Mouse (Mus musculus): ENCODE measurements at regions not wholly inside any gene's neighbourhood (a gene's known extent, or its start where the extent isn't known, plus 50 kb on each side); places are given as distances from the start of the nearest gene placed in this dataset.
A peak's percentile ranks its signal among the peaks of the same experiment; 100 is the strongest.

DNA sequence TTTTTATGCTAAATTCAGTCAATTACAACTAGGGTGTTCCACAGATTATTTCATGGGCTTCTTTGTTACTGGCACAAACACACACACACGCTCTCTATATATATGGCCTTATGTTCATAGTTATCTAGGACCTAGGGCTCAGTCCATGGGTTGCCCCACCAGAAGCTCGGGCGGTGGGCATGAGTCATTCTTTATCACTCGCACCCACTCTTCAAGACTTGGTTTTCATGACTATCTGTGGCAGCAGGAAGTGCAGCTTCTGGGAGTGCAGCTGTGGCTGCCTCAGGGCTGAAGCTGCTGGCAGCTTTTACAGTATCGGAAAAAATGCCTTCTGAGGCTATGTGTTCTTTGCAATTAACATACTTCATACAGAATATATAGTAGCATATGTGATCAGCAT lies 198.7 kb downstream of the Ipo11 start:
- DNase-seq, result no peak

DNA sequence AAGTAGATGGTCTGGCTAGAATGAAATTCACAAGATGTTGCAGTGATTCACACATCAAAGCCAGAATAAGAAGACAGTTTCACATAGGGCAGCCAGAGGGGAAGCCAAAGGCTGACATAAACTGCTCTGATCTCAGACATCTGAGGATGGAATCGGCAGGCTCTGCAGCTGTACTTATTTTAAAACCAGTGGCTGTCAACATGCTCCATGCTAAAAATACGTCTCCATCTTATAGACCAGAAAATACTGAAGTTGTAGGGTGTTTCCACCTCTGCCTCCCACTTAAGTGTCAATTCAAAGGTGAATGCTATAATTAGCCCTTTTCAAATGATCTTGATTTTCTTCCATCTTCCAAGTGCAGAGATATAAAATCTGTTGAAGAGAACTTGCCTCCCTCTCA lies 202.4 kb downstream of the Ipo11 start:
- DNase-seq, result no peak

DNA sequence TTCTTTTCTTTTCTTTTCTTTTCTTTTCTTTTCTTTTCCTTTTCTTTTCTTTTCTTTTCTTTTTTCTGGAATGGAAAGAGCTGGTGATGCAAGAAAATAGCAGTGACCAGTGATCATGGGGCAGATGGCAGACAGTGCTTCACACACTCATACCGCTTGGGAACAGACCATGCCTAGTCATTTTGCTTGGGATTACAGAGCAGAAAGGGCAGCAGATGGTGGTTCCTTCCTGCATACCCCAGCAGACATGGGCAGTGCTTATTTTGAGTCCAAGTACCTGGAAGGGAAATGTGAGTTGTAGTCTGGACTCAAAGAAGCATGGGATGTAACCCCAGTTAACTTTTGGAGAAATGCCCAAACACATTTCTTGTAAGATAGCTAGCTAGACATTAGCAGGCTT lies 203.9 kb downstream of the Ipo11 start:
- DNase-seq, result no peak

DNA sequence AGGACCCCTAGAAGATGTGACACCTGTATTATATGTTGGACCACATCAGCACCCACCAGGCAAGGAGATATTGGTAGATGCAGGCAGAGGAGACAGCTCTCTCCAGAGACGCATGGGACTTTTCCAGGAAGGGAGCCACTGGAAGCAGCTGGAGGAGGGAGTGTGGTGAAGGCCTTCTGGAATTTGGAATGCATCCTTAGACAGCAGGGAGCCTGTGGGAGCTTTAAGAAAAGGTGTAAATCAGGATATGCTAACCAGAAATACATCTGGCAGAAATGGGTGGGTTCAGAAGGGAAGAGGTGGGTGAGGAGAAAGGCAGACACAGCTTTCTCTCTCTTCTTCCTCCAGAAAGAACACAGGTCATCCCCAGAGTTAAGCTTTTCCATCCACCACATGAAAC lies 213.4 kb downstream of the Ipo11 start:
- DNase-seq, result no peak

DNA sequence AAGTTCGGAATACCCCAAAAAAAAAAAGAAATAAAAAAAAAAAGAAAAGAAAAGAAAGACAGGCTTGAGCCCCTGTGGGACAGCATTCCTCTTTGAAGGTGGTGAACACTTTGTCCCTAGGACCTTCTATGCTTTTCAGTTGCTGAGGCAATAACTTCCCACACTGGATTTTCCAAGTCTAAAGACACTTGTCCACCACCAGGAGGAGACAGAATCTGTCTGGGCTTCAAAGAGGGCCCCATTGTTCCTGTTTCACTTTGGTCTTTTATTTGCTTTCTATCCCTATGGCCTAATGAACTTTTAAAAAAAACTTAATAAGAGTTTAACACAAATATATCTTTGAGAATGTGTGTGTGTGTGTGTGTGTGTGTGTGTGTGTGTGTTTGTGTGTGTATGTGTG lies 215.6 kb downstream of the Ipo11 start:
- no peak for DNase-seq

DNA sequence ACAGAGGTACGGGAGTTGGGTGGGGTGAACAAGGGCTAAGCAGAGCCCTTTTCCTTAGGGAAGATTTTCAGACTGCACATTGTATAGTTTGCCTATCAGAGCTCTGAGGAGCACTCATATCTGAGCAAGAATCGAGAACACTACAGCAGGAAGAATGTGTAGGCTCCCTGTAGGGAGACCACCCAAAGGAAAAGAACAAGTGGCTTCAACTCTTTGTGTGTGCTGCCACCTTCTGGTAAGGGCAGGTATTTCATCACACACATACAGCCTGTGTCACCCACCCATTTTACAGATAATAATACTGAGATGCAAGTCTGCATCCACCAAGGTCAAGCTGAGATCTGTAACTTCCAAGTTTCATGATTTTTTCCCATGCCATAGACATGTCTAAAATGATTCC lies 221.0 kb downstream of the Ipo11 start:
- peak; percentile 6 for DNase-seq

DNA sequence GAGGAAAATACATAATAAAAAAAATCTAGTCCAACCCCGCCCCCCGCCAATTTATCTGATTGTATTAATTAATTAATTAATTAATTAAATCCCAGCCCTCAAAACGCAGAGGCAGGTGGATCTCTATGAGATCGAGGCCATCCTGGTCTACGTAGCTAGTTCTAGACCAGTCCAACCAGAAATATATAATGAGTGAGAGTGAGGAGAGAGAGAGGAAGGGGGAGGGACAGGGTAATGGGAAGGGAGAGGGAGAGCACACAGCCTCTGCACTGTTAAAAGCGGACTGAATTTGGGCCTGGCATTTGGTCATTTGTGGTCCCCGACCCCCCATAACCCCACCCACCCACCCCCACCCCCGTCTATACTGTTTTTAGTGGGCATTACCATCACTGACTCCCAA lies 221.5 kb downstream of the Ipo11 start:
- DNase-seq, result no peak

DNA sequence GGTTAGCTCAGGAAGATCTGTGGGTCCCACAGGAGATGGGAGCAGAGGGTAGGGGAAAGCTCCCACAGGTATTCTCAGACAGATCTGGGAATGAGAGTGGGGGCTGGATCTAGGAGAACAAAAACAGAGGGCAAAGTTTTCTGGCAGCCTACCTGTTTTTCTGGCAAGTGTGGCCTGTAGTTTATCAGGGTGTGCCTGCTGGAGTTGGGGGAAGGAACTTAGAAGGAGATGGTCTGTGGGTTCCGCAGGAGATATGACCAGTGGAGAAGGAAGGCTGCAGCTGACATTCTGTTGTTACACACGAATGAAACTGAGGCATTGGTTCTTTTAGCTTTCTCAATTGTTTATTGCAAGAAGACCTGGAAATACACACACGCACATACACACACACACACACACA lies 226.2 kb downstream of the Ipo11 start:
- no peak for DNase-seq

DNA sequence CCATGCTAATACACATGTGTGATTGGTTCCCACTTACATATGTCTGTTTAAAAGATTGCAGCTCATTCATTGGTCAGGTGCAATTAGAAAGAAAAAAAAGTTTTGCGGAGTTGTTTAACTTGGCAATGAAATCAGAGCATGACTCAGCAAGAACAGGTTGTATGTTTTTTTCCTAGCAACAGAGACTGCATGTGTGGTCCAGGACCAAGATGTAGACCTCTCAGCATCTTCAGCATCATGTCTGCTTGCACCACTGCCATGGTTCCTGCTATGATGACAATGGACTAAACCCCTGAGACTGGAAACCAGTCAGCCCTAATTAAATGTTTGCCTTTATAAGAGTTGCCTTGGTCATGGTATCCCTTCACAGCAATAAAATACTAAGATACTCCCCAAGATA lies 236.4 kb downstream of the Ipo11 start:
- DNase-seq, result no peak

DNA sequence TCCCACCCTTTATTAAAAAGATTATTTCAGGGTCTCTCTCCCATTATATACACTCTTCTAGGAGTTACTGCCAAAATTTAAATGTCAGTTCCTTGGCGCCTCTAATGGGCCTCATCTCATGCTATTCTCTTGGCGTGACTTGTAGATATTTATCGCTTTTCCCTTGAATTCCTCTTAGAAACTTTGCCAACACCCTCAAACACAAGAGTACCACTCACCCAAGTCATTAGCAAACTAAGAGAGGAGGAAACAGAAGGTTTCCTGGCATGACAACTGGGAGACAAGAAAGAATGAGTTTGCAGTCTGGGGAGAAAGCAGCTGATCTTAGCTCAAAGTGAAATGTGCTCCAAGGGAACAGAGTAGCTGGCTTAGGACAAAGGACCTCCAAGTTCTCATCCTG lies 236.8 kb downstream of the Ipo11 start:
- DNase-seq, result no peak

DNA sequence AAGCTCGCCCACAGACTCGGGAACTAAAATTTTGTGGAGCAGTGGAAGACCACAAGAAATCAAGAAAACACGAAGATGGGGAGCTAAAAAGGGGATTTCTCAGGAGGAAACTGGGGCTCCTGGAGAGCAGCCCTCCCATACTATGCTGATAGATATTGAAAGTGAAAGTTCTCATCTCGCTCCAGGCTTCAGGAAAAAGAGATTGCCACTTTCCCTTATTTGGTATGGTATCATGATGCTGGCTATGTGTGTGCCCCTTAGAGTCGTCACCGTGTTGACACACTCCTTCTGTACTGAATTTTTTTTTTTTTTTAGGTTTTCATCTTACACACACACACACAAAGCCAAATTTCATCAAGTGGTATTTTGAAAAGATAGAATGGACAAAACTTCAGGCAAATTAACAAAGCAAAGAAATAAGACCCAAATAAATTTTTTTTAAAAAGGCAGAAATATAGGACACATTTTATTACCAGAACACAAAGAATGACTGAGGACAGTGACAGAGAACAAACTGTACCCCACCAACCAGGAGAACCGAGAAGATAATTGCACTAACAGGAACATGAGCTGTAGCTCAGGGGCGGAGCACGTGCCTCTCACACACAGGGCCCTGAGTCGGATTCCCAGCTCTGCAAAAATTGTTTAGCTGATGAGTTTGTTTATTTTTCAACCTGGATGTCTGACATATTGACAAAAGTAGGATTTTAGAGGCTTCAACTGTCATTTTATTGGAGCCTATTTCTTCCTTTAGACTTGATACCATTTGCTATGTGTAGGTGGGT lies 244.8 kb downstream of the Ipo11 start:
- no peak for DNase-seq

DNA sequence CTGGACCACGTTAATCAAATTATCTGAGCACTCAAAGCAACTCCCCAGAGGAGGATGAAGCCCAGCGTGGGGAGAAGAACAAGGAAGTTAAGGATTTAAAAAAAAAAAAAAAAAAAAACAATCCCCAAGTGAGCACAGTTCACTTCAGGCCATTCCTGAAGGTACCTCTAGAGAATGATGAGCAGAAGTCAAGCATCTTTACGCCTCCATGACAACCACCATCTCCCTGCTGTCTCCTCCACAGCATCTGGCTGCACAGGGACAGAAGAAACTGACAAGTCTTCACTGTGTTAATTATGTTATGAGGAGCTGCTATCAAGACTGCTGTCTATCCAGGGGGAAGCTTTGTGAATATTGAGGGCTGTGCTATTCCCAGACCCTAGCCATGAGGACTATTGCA lies 246.6 kb downstream of the Ipo11 start:
- no peak for DNase-seq

DNA sequence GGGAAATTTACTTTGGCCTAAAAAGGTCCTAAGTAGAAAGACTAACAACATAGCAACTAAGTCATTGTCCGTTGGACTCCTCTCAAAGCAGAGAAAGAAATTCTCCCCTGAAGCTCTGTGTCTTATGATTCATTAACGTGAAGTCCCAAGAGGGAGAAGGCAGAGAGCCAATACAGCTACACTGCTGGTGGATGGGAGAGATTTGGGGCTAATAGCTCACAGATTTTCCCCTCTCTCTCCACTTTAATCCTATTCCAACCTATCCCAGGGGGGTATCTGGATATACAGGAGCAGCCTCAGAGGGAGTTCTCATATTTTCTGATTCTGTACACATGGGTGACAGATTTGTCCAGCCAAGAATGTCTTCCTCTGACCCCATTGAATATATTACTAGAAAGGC lies 247.1 kb downstream of the Ipo11 start:
- no peak for DNase-seq

DNA sequence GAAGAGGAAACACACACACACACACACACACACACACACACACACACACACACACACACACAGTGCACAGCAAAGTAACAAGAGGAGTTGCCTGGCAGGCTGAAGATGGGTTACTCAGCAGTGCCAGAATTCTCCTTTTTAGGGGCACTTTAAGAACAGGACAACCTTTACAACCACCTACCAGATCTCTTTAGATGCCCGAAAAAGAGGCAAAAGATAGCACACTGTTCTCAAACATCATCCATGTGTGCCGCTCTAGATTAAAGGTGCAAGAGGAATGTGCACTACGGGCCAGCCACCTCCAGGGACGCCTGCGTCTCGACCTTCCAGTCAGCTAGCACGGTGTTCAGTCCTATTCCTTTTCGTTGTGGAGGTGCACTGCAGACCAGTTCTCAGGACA lies 247.7 kb downstream of the Ipo11 start:
- no peak for DNase-seq

DNA sequence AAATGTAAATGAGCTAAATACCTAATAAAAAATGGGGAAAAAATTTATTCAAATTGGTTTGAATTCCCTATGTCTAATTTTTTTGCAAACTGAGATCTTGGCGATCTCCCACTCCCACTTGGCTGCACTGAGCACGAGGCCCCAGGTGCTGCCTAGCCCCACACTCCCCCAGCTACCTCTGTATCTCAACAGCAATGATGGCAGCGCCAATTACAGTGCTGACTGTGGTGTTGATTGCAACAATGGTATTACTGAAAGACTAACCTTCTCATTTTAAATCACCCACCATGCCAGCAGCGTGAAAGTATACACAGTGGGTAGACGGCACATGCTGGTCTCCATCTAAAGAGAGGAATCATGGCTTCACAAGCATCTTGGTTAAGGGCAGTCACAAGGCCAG lies 267.1 kb downstream of the Ipo11 start:
- DNase-seq, result no peak

DNA sequence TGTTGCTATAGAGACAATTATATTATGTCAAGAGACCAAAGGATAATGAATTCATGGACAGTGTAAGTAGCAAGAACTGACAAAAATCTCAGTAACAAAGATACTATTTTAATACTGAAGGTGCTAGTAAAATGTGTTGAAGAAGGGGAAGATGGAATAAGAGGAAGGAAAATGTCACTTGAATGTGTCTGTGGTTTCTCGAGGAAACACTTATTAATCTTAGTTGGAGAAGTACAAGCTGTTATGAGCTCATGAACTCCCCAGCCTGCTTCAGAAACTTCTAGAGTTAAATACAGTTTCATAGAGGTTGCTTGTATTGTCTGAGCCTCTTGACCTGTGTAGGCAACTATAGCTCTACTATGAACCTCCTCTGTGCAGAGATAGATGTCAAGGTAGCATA lies 274.6 kb downstream of the Ipo11 start:
- DNase-seq, result no peak

DNA sequence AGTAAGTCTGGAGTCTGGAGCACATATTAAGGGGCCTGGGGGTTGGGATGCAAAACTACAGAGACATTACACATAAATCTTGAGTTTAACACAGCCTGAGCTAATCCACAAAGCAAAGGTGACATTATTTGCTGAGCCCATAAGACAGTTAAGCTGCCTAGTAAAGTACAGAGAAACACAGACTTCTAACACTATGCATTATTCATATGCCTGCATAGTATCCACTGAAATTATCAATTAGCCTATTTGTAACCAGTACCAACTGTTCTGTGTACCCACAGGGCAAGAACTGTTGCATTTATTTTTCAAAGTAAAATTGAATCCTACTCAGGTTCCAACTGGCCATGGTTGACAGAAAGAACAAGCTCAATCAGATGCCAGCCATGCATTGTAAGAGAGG lies 287.4 kb downstream of the Ipo11 start:
- DNase-seq, result no peak

DNA sequence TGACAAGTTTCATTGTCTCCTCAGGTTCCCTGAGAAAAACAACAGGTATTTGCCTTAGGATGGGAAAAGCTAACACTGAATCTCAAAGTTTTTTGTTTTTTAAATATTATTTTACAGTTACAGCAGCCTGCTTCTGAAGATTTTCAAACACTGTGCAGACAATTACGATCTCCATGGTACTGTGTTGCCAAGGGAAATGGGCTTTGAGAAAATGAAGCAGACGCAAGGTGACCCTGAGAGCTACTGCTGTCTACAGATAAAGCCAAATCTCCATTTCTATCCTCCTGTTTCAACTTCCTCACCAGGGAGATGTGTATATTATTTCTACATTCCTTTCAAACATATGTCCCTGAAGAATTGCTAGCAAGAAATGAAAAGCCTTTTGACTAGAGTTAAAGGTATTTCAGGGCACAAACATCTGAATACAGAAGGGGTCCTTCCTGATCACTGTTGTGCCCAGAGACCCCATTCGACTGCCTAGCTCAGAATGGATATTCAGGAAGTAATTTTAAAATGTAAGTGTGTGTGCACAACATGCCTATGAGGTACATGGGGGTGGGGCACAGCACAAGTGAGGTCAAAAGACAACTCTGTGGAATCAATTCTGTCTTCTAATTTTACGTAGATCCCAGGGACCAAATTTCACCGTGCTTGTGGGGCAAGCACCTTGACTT lies 293.3 kb downstream of the Ipo11 start:
- DNase-seq, result no peak

DNA sequence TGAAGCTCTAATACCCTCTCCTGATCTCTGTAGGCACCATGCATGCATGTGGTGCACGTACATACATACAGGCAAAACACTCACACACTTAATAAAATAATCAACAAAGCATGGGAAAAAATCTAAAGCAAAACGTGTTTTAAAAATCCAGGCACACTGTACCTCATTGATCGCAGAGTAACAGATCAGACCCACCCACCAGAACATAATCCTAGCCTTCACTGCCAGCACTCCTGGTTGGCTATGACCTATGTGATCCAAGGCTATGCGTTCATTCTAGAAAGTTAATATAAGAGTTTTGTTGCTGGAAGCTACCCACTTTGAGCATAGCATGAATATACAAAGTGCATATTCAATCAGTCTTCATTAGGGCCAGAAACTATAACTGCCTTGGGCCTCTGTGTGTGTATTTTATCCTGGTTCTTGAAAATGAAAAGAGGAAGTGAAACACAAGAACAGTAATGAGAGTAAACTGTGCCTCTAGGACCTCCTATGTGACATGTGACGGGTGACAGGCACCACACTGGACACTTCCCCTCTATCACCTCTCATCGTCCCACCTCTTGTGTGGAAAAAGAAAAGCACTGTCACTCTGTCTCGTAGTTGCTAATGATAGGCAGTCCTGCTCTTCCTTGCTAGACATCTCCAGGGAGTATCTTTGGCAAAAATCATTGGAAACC lies 297.9 kb downstream of the Ipo11 start:
- no peak for DNase-seq

DNA sequence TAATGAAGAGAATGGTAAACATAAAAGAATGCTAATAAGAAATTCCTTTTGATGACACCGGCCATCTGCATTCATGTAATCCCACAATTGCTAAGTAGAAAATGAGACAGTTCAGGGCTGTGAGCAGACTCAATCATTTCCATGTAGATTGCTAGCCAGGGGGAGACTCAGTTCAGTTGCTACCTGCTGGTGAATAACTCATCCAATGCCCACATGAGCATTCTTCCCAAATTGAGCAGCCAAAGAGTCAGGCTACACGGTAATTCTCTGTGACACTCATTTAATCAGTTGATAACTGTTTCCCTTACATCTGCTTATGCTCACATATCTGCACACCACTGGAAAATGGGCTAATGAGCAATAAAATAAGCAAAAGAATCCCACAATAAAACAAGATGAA lies 345.0 kb downstream of the Ipo11 start:
- no peak for DNase-seq

DNA sequence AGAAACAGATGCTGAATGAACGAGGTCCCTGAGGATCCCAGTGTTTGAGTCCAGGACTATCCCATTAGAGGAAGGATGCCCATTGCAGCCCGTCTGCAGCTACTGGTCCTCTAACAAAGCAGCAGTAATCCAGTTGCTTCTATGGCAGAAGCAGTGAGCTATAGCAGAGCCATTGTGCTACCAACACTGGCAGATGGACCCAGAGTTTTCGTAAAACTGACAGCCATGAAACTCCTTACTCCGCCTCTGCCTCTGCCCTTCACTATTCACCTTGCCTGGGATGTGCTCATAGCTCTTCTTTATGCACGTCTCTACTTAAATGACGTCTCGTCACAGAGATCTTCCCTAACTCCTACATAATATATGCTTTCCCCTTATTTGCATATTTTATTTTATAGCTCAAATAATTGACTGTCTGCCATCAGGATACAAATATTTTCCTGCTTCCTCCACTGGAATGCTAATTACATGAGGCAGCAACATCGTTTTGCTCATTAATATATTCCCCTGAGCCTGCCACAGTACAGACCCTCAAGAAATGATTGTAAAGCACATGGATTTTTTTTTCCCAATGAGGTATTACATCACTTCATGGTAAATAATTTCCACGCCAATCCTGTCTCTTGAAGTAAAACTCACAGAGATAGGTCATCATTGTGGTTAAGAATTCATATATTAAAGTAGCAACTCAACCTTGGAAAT lies 368.9 kb downstream of the Ipo11 start:
- DNase-seq, result no peak

DNA sequence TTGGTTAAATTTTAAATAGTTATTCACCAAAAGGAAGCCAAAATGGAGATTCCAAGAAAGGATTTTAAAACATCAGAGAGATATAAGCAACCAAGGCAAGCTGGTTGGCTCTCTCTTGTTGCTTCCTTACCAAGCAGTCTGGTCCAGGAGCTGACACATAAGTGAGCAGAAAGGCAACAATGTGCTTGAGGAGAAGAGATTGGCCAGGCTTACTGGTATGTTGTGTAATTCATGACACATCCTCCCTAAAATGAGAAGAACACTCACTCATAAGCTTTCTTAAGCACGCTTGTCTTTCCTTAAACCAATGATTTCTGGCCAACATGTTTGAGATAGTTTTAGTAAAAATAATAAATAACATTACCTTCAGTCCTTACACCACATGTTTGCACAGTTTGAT lies 374.2 kb downstream of the Ipo11 start:
- DNase-seq, result no peak

DNA sequence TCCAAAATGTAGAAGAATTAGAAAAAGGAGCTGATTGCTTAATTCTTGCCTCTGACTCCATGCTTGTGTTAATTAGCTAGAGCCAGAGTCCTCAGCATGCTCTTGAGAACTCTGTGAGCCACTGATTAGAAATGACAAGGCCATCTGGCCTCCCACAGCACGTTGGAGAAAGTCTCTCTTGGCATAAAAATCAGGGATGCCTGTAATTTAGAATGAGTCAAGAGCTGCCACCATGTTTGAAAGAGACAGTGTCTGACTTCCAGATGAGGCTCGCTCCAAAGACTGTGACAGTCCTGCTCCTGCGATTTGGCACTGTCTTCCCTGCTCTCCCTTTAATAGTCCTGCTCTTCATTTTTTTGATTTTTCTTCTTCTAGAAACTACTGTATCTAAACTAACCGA lies 374.6 kb downstream of the Ipo11 start:
- no peak for DNase-seq
